Mouse (Mus musculus): ENCODE measurements around the gene Bhlhb9. TPM values are rescaled to one million over a fixed set of nuclear protein-coding genes. Genes with fewer than 3 reads are reported as not detected.
"Not testable (repeated sequence)": the region's sequence is repeated elsewhere in the genome, so short reads cannot be mapped to it uniquely, and the experiment has no call there.

Bhlhb9 gene
- polyA plus RNA-seq, 1 experiment from 2014 or later: 52.9 TPM

- no peaks in the 10 kb centered on the region for H3K9me3 ChIP-seq
- no peak for ATAC-seq (ENCODE audit: borderline replicate concordance, extremely low read depth, low FRiP score, low TSS enrichment)
- no peaks in the 10 kb centered on the region for H3K36me3 ChIP-seq
- WGBS: 64% methylated on average over 2 of the region's 2 CpGs
- H3K4me1 ChIP-seq: no peaks in the 10 kb centered on the region
- H3K4me3 ChIP-seq: no peak overlapping the region
- no peak overlapping the region for H3K4me2 ChIP-seq
- H3K27ac ChIP-seq: no peak overlapping the region
- H3K9ac ChIP-seq: no peak overlapping the region
- H3K27me3 ChIP-seq: no peaks in the 10 kb centered on the region
Observed at GRCm38 (mm10) chrX:135837896-135838295, 40.5 kb downstream of the Bhlhb9 start.

GRCm38 (mm10) chrX:135838521-135839360, 41.3 kb downstream of the Bhlhb9 start, which contains the start of gene Gprasp2:
TSS of gene Gprasp2 (plus strand) at chrX:135839034.
- not testable (repeated sequence) for H3K27ac ChIP-seq, H3K27me3 ChIP-seq, H3K9me3 ChIP-seq, H3K9ac ChIP-seq, H3K4me1 ChIP-seq, H3K36me3 ChIP-seq
- Histone ChIP-seq H3K4me2 (peak within 1 kb of the TSS; percentile 75), H3K4me3 (peak within 1 kb of the TSS; percentile 47)
- WGBS: 11% methylated on average over 30 of the region's 32 CpGs
- peak; percentile 87 for ATAC-seq (ENCODE audit: borderline replicate concordance, extremely low read depth, low FRiP score, low TSS enrichment)

GRCm38 (mm10) chrX:135839397-135840391, 42.3 kb downstream of the Bhlhb9 start:
- 20% methylated on average over 16 of the region's 17 CpGs for WGBS
- not testable (repeated sequence) for H3K4me1 ChIP-seq, H3K9ac ChIP-seq, H3K9me3 ChIP-seq, H3K27me3 ChIP-seq, H3K27ac ChIP-seq, H3K36me3 ChIP-seq
- peak overlapping the region; percentile 47 for H3K4me3 ChIP-seq
- ATAC-seq (ENCODE audit: borderline replicate concordance, extremely low read depth, low FRiP score, low TSS enrichment): peak; percentile 37; the same call in 1 of the 2 replicates
- H3K4me2 ChIP-seq: peak overlapping the region; percentile 75

- not testable (repeated sequence) for H3K36me3 ChIP-seq; H3K9me3 ChIP-seq; H3K4me1 ChIP-seq; H3K27me3 ChIP-seq; H3K27ac ChIP-seq; ATAC-seq (ENCODE audit: borderline replicate concordance, extremely low read depth, low FRiP score, low TSS enrichment); H3K4me3 ChIP-seq; H3K9ac ChIP-seq; H3K4me2 ChIP-seq
- WGBS: 78% methylated on average over 9 of the region's 9 CpGs
Observed at GRCm38 (mm10) chrX:135866806-135867205, 69.4 kb downstream of the Bhlhb9 start.

GRCm38 (mm10) chrX:135876679-135877078, 79.3 kb downstream of the Bhlhb9 start:
- Histone ChIP-seq H3K4me1 (no peaks in the 10 kb centered on the region), H3K4me3 (no peak overlapping the region), H3K9ac (no peak overlapping the region), H3K27me3 (no peaks in the 10 kb centered on the region), H3K9me3 (no peaks in the 10 kb centered on the region), H3K27ac (no peak overlapping the region), H3K36me3 (no peaks in the 10 kb centered on the region), H3K4me2 (no peak overlapping the region)
- no peak for ATAC-seq (ENCODE audit: borderline replicate concordance, extremely low read depth, low FRiP score, low TSS enrichment)
- 59% methylated on average over 1 of the region's 1 CpGs for WGBS

GRCm38 (mm10) chrX:135879626-135880025, 82.2 kb downstream of the Bhlhb9 start:
- no peaks in the 10 kb centered on the region for H3K9me3 ChIP-seq
- no peak overlapping the region for H3K4me3 ChIP-seq
- WGBS: 85% methylated on average over 1 of the region's 1 CpGs
- H3K27me3 ChIP-seq: no peaks in the 10 kb centered on the region
- no peak for ATAC-seq (ENCODE audit: borderline replicate concordance, extremely low read depth, low FRiP score, low TSS enrichment)
- H3K9ac ChIP-seq: no peak overlapping the region
- H3K27ac ChIP-seq: no peak overlapping the region
- H3K4me1 ChIP-seq: no peaks in the 10 kb centered on the region
- H3K36me3 ChIP-seq: no peaks in the 10 kb centered on the region
- no peak overlapping the region for H3K4me2 ChIP-seq

- H3K4me3 ChIP-seq: peak overlapping the region; percentile 66
- 18% methylated on average over 41 of the region's 41 CpGs for WGBS
Observed at GRCm38 (mm10) chrX:135885411-135886233, 88.2 kb downstream of the Bhlhb9 start.

GRCm38 (mm10) chrX:135886234-135886585, 88.8 kb downstream of the Bhlhb9 start:
- Histone ChIP-seq H3K9me3 (no peaks in the 10 kb centered on the region), H3K36me3 (peaks cover 13% of the 10 kb centered on the region), H3K9ac (peak overlapping the region; percentile 73), H3K4me3 (peak overlapping the region; percentile 66), H3K27me3 (no peaks in the 10 kb centered on the region), H3K4me2 (peak overlapping the region; percentile 56), H3K27ac (peak overlapping the region; percentile 69), H3K4me1 (no peaks in the 10 kb centered on the region)
- WGBS: 18% methylated on average over 11 of the region's 11 CpGs
- ATAC-seq (ENCODE audit: borderline replicate concordance, extremely low read depth, low FRiP score, low TSS enrichment): peak; percentile 41; the same call in 1 of the 2 replicates

More at GRCm38 (mm10) chrX:135885411-135886233, 88.2 kb downstream of the Bhlhb9 start:
- Histone ChIP-seq H3K9me3 (no peaks in the 10 kb centered on the region), H3K9ac (peak overlapping the region; percentile 73), H3K27me3 (no peaks in the 10 kb centered on the region), H3K4me2 (peak overlapping the region; percentile 56), H3K27ac (peak overlapping the region; percentile 85), H3K4me1 (no peaks in the 10 kb centered on the region), H3K36me3 (peaks cover 13% of the 10 kb centered on the region)
- peak; percentile 98 for ATAC-seq (ENCODE audit: borderline replicate concordance, extremely low read depth, low FRiP score, low TSS enrichment)

GRCm38 (mm10) chrX:135916580-135916979, 119.2 kb downstream of the Bhlhb9 start:
- H3K4me1 ChIP-seq: no peaks in the 10 kb centered on the region
- no peak overlapping the region for H3K4me3 ChIP-seq
- no peak overlapping the region for H3K27ac ChIP-seq
- no peak for ATAC-seq (ENCODE audit: borderline replicate concordance, extremely low read depth, low FRiP score, low TSS enrichment)
- no peak overlapping the region for H3K4me2 ChIP-seq
- no peaks in the 10 kb centered on the region for H3K27me3 ChIP-seq
- no peaks in the 10 kb centered on the region for H3K9me3 ChIP-seq
- 78% methylated on average over 4 of the region's 4 CpGs for WGBS
- no peaks in the 10 kb centered on the region for H3K36me3 ChIP-seq
- no peak overlapping the region for H3K9ac ChIP-seq

GRCm38 (mm10) chrX:135917116-135917515, 119.7 kb downstream of the Bhlhb9 start:
- WGBS: 68% methylated on average over 1 of the region's 1 CpGs
- Histone ChIP-seq H3K27me3 (no peaks in the 10 kb centered on the region), H3K27ac (no peak overlapping the region), H3K4me1 (no peaks in the 10 kb centered on the region), H3K4me3 (no peak overlapping the region), H3K9me3 (no peaks in the 10 kb centered on the region), H3K4me2 (no peak overlapping the region), H3K9ac (no peak overlapping the region), H3K36me3 (no peaks in the 10 kb centered on the region)
- ATAC-seq (ENCODE audit: borderline replicate concordance, extremely low read depth, low FRiP score, low TSS enrichment): no peak

GRCm38 (mm10) chrX:135922162-135922561, 124.8 kb downstream of the Bhlhb9 start:
- Histone ChIP-seq H3K4me2 (no peak overlapping the region), H3K27me3 (no peaks in the 10 kb centered on the region), H3K9me3 (no peaks in the 10 kb centered on the region), H3K4me1 (no peaks in the 10 kb centered on the region), H3K9ac (no peak overlapping the region), H3K36me3 (no peaks in the 10 kb centered on the region), H3K27ac (no peak overlapping the region), H3K4me3 (no peak overlapping the region)
- no peak for ATAC-seq (ENCODE audit: borderline replicate concordance, extremely low read depth, low FRiP score, low TSS enrichment)
- 78% methylated on average over 7 of the region's 7 CpGs for WGBS
